ENCODE assay signal across 14 mouse cellular contexts in genomic region chr4:54313804-54314203, GRCm38 (mm10).
A peak's percentile ranks its signal among the peaks of the same experiment; 100 is the strongest.
DNase-seq lines count a peak whose midpoint lies in the region; ATAC-seq and TF ChIP-seq lines count a peak whose summit lies in the region.
"Had no signal": no experiment of that assay in that cellular context is flagged by ENCODE, and none has a peak within 500 bp of the region (broad histone marks: within the 10 kb centered on the region; RNA-seq: fewer than 3 reads in every experiment).

No protein-coding gene starts in this region.

- H3K36me3 ChIP-seq in MEL (ENCODE audit: control insufficient read depth in 1 of 2, insufficient read depth in 2 of 2, low read length in 2 of 2): no peaks in the 10 kb centered on the region
- H3K36me3 ChIP-seq in stomach, postnatal 0 days (ENCODE audit: control insufficient read depth, insufficient read depth, low read length): no peaks in the 10 kb centered on the region
- H3K36me3 ChIP-seq: hindbrain, embryonic 13.5 days; midbrain, embryonic 15.5 days had no signal

- peak; percentile 7; the same call in 1 of the 2 replicates for TF ChIP-seq CTCF in left cerebral cortex, adult 2 months (IDR thresholded peaks at IDR 0.05)
- TF ChIP-seq CTCF in MEL (IDR thresholded peaks at IDR 0.05 in 2 of 3, conservative IDR thresholded peaks at IDR 0.05 in 1 of 3; ENCODE audit: control insufficient read depth in 1 of 3, insufficient read depth in 1 of 3, low read depth in 2 of 3, low read length in 3 of 3, poor library complexity in 1 of 3, severe bottlenecking in 1 of 3): no peak
- peak; percentile 21; the same call in 1 of the 2 replicates for TF ChIP-seq CTCF in stomach, postnatal 0 days (IDR thresholded peaks at IDR 0.05; ENCODE audit: low read depth)

- no peaks in the 10 kb centered on the region for H3K4me1 ChIP-seq in MEL (ENCODE audit: control insufficient read depth in 1 of 2, insufficient read depth in 2 of 2, low read length in 2 of 2)
- no peaks in the 10 kb centered on the region for H3K4me1 ChIP-seq in stomach, postnatal 0 days (replicated peaks; ENCODE audit: control insufficient read depth, insufficient read depth)
- H3K4me1 ChIP-seq: hindbrain, embryonic 13.5 days; midbrain, embryonic 15.5 days had no signal

- H3K27me3 ChIP-seq in MEL (ENCODE audit: control insufficient read depth in 1 of 2, insufficient read depth in 2 of 2, low read length in 2 of 2): no peaks in the 10 kb centered on the region
- H3K27me3 ChIP-seq in stomach, postnatal 0 days (ENCODE audit: control insufficient read depth, insufficient read depth, low read length): no peaks in the 10 kb centered on the region
- H3K27me3 ChIP-seq: hindbrain, embryonic 13.5 days; midbrain, embryonic 15.5 days had no signal

- DNase-seq in left cerebral cortex, adult 2 months (ENCODE audit: extremely low spot score in 1 of 2, low spot score in 2 of 2): no peak
- DNase-seq in left cerebral cortex, adult 11 months (ENCODE audit: low spot score): no peak
- DNase-seq in MEL (ENCODE audit: low read depth, low spot score): no peak
- DNase-seq in embryo, embryonic 9.5 days (ENCODE audit: extremely low spot score): peak; percentile 45
- no peak for DNase-seq in stomach, postnatal 0 days (ENCODE audit: low spot score)
- no peak for DNase-seq in urinary bladder, postnatal 14 days (ENCODE audit: low spot score)
- DNase-seq in heart, adult 9 months (ENCODE audit: low spot score in 2 of 2): no peak
- DNase-seq: adrenal gland, postnatal 10 days; cerebellum, adult 2 months; kidney, adult 18-20 months; lung, adult 2 months; right cerebral cortex, postnatal 14 days had no signal

- intact Hi-C loops in left cerebral cortex, adult 2 months (cut with DNase I): no loop called here

- H3K9me3 ChIP-seq in MEL (replicated peaks; ENCODE audit: insufficient read depth, low read length): no peaks in the 10 kb centered on the region
- H3K9me3 ChIP-seq in stomach, postnatal 0 days (ENCODE audit: control insufficient read depth, low read length): no peaks in the 10 kb centered on the region
- H3K9me3 ChIP-seq: hindbrain, embryonic 13.5 days; midbrain, embryonic 15.5 days had no signal

- no peak for ATAC-seq in stomach, postnatal 0 days (ENCODE audit: low FRiP score, low TSS enrichment)
- ATAC-seq: midbrain, embryonic 15.5 days had no signal

- TF ChIP-seq POLR2A in MEL (IDR thresholded peaks at IDR 0.05; ENCODE audit: control insufficient read depth in 1 of 2, insufficient read depth in 1 of 2, low read depth in 1 of 2, low read length in 2 of 2, poor library complexity in 1 of 2): no peak

- TF ChIP-seq EP300 in MEL (IDR thresholded peaks at IDR 0.05; ENCODE audit: low read depth in 1 of 2, low read length in 2 of 2): no peak
- no peak for TF ChIP-seq EP300 in stomach, postnatal 0 days (optimal IDR thresholded peaks at IDR 0.05)

- H3K4me3 ChIP-seq in left cerebral cortex, adult 2 months: no peak overlapping the region
- no peak overlapping the region for H3K4me3 ChIP-seq in MEL (ENCODE audit: control insufficient read depth in 1 of 2, insufficient read depth in 1 of 2, low read depth in 2 of 2, low read length in 2 of 2)
- no peak overlapping the region for H3K4me3 ChIP-seq in stomach, postnatal 0 days (ENCODE audit: low read depth, low read length)
- H3K4me3 ChIP-seq: hindbrain, embryonic 13.5 days; midbrain, embryonic 15.5 days had no signal

- no peak; the same call in 1 of the 2 replicates for TF ChIP-seq RAD21 in MEL (IDR thresholded peaks at IDR 0.05; ENCODE audit: low read depth, low read length)

- no peak overlapping the region for H3K27ac ChIP-seq in left cerebral cortex, adult 2 months
- H3K27ac ChIP-seq in MEL (ENCODE audit: control insufficient read depth, low read depth, low read length): no peak overlapping the region
- H3K27ac ChIP-seq in stomach, postnatal 0 days (replicated peaks): no peak overlapping the region
- H3K27ac ChIP-seq: hindbrain, embryonic 13.5 days; midbrain, embryonic 15.5 days had no signal

- no peak overlapping the region for H3K9ac ChIP-seq in MEL (ENCODE audit: control insufficient read depth, low read depth, low read length, poor library complexity, severe bottlenecking)
- no peak overlapping the region for H3K9ac ChIP-seq in stomach, postnatal 0 days (ENCODE audit: low read length)
- H3K9ac ChIP-seq: hindbrain, embryonic 13.5 days; midbrain, embryonic 15.5 days had no signal

- WGBS in stomach, postnatal 0 days: 84% methylated on average over 1 of the region's 1 CpGs

- no peaks in the 10 kb centered on the region for H3K79me2 ChIP-seq in MEL (ENCODE audit: control insufficient read depth, insufficient read depth, low read length, poor library complexity)

- H3K4me2 ChIP-seq in stomach, postnatal 0 days (replicated peaks; ENCODE audit: low read depth): no peak overlapping the region
- H3K4me2 ChIP-seq: hindbrain, embryonic 13.5 days; midbrain, embryonic 15.5 days had no signal

TF ChIP-seq in MEL, 35 proteins besides CTCF, POLR2A, EP300 and RAD21:
- no peak for TF ChIP-seq CHD1 (IDR thresholded peaks at IDR 0.05; ENCODE audit: low read depth, low read length)
- 0 out of 2 replicates have a peak, but pooled peaks have one; percentile 10 for TF ChIP-seq SMC3 (IDR thresholded peaks at IDR 0.05; ENCODE audit: low read depth, low read length)

Comparison
In these comparisons a context has a peak if more than half of its experiments do, and no peak if none do; other contexts are left out.
1. CTCF ChIP-seq: peak in left cerebral cortex, adult 2 months (single experiment) and stomach, postnatal 0 days (single experiment); none in MEL (0 of 3).